Mouse (Mus musculus): ENCODE results near the gene Cers6. TPM values are rescaled to one million over a fixed set of nuclear protein-coding genes. Genes with fewer than 3 reads are reported as not detected.

Gene Cers6
- polyA plus RNA-seq (2014; fragmentation: Nextera tagmentation; extraction: Ambion mirVana), result 77.6 and 82.3 TPM in 2 replicates

GRCm38 (mm10) chr2:68860904-68861685, at the start of gene Cers6:
Cers6 (plus strand) TSS chr2:68861441.
- Histone ChIP-seq H3K4me2 (ENCODE audit: low read depth, low read length) (peak within 1 kb of the TSS; percentile 76), H3K9ac (replicated peaks; ENCODE audit: low read depth, low read length) (peak within 1 kb of the TSS; percentile 92), H3K4me1 (ENCODE audit: control insufficient read depth, insufficient read depth, low read length) (peaks cover 12% of the 10 kb centered on the region; the same call in 1 of the 2 replicates), H3K9me3 (ENCODE audit: control insufficient read depth, low read length) (no peaks in the 10 kb centered on the region), H3K36me3 (ENCODE audit: control insufficient read depth, insufficient read depth, low read length) (no peaks in the 10 kb centered on the region), H3K4me3 (ENCODE audit: low read depth, low read length) (peak within 1 kb of the TSS; percentile 92), H3K27me3 (ENCODE audit: control insufficient read depth, insufficient read depth, low read length) (no peaks in the 10 kb centered on the region), H3K27ac (ENCODE audit: low read depth, low read length) (peak within 1 kb of the TSS; percentile 87)
- ATAC-seq (ENCODE audit: low read depth), result peak; percentile 98
- WGBS, result under 1% methylated on average over 52 of the region's 53 CpGs

DNA sequence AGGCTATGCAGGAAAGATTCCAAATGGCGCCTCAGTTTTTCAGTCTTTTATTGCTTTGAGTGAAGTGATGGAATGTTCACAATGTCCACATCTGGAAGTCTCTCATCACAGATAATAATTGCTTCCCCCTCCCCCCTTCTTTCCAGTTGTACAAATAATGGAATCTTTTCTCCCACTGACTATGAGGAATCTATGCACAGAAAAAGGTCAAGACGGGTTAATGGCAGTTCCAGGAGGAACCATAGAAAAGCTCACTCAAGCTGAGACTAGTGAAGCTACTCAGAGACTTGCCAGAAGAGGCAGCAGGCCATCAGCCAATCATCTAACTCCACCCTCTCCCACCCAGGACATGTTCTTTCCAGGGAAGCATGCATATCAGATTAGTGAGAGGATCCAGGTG, 46.8 kb upstream of the Cers6 start:
- 61% methylated on average over 2 of the region's 2 CpGs for WGBS
- no peaks in the 10 kb centered on the region for H3K27me3 ChIP-seq (ENCODE audit: control insufficient read depth, insufficient read depth, low read length)

GRCm38 (mm10) chr2:68819040-68819439, 42.2 kb upstream of the Cers6 start:
- no peak for ATAC-seq (ENCODE audit: low read depth)
- Histone ChIP-seq H3K4me2 (ENCODE audit: low read depth, low read length) (no peak overlapping the region), H3K4me1 (ENCODE audit: control insufficient read depth, insufficient read depth, low read length) (no peaks in the 10 kb centered on the region), H3K27ac (ENCODE audit: low read depth, low read length) (no peak overlapping the region), H3K36me3 (ENCODE audit: control insufficient read depth, insufficient read depth, low read length) (no peaks in the 10 kb centered on the region), H3K27me3 (ENCODE audit: control insufficient read depth, insufficient read depth, low read length) (no peaks in the 10 kb centered on the region), H3K9ac (replicated peaks; ENCODE audit: low read depth, low read length) (no peak overlapping the region), H3K9me3 (ENCODE audit: control insufficient read depth, low read length) (no peaks in the 10 kb centered on the region), H3K4me3 (ENCODE audit: low read depth, low read length) (no peak overlapping the region)
- 79% methylated on average over 4 of the region's 4 CpGs for WGBS

More for the DNA sequence above, 46.8 kb upstream of the Cers6 start:
- Histone ChIP-seq H3K36me3 (ENCODE audit: control insufficient read depth, insufficient read depth, low read length) (no peaks in the 10 kb centered on the region), H3K4me3 (ENCODE audit: low read depth, low read length) (no peak overlapping the region), H3K4me2 (ENCODE audit: low read depth, low read length) (no peak overlapping the region), H3K27ac (ENCODE audit: low read depth, low read length) (no peak overlapping the region), H3K9ac (replicated peaks; ENCODE audit: low read depth, low read length) (no peak overlapping the region), H3K4me1 (ENCODE audit: control insufficient read depth, insufficient read depth, low read length) (no peaks in the 10 kb centered on the region), H3K9me3 (ENCODE audit: control insufficient read depth, low read length) (no peaks in the 10 kb centered on the region)
- no peak for ATAC-seq (ENCODE audit: low read depth)

DNA sequence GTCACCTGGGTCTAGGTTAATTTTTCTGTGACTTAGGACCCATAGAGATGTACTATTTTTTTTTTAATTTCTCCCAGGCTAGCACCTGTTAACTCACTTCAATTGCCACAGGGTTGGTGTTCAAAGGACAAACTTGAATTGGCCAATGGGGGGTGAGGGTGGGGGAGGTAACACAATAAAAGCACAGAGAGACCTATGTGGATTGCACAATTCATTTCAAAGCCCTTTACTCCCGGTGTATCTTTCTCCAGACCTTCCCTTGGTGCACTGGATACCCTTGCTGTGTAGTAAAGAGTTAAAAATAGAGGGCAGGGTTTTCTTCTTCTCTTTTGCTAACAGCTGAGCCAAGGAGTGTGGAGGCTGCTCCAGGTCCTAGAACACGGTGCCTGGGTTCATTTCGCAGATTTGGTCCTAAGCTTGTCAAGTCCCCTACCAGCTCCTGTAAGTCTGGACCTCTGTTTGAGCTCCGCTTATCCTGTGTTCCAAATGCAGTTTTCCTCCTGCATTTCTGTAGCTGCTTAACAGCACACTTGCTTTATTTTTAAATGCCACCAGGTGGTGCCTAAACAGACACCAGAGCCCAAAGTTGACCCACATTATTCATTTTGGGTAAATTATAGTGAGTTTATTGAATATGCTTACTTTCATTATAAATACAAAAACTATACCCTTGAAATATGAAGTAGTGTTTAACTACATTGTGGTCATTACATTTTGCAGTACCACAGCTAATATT, 38.9 kb upstream of the Cers6 start:
- no peak overlapping the region for H3K4me3 ChIP-seq (ENCODE audit: low read depth, low read length)
- H3K4me1 ChIP-seq (ENCODE audit: control insufficient read depth, insufficient read depth, low read length), result no peaks in the 10 kb centered on the region
- H3K9ac ChIP-seq (replicated peaks; ENCODE audit: low read depth, low read length), result no peak overlapping the region
- H3K27me3 ChIP-seq (ENCODE audit: control insufficient read depth, insufficient read depth, low read length), result no peaks in the 10 kb centered on the region
- 65% methylated on average over 4 of the region's 4 CpGs for WGBS
- H3K4me2 ChIP-seq (ENCODE audit: low read depth, low read length), result no peak overlapping the region
- no peak overlapping the region for H3K27ac ChIP-seq (ENCODE audit: low read depth, low read length)
- ATAC-seq (ENCODE audit: low read depth), result no peak
- H3K9me3 ChIP-seq (ENCODE audit: control insufficient read depth, low read length), result no peaks in the 10 kb centered on the region
- H3K36me3 ChIP-seq (ENCODE audit: control insufficient read depth, insufficient read depth, low read length), result no peaks in the 10 kb centered on the region

DNA sequence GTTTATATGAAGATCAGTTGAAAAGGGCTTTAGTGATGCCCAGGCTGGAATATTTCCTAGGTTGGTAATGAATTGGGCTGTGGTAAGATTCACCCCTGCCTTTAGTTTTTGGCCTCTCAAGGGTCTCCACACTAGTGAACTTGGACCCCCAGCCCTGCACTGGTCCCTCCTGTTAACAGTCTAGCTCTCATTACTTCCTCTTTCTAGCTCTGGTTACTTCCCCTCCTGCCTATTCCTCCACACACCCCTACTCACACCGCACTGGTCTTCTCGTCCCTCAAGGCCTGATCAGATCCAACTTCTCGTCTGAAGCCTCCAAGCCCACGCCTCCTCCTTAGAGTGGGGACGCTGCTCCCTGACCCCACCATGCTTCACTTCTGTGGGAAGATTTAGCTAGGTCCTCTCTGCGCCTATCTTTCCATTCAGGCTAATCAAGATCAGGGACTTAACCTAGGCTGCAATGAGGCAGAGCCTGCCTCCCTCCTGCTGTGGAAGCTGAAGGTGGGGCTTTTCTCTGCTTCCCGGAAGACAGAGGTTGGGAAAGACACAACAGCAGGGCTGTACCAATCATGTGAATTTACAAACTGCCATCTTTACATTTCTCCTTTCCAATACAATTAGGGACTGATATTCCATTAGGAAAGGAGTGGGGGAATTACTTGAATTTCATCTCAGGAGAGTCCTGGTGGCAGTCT, 35.8 kb upstream of the Cers6 start:
- no peaks in the 10 kb centered on the region for H3K36me3 ChIP-seq (ENCODE audit: control insufficient read depth, insufficient read depth, low read length)
- WGBS, result 76% methylated on average over 7 of the region's 7 CpGs
- H3K9ac ChIP-seq (replicated peaks; ENCODE audit: low read depth, low read length), result no peak overlapping the region
- H3K4me1 ChIP-seq (ENCODE audit: control insufficient read depth, insufficient read depth, low read length), result no peaks in the 10 kb centered on the region
- no peak overlapping the region for H3K27ac ChIP-seq (ENCODE audit: low read depth, low read length)
- no peaks in the 10 kb centered on the region for H3K27me3 ChIP-seq (ENCODE audit: control insufficient read depth, insufficient read depth, low read length)
- H3K4me3 ChIP-seq (ENCODE audit: low read depth, low read length), result no peak overlapping the region
- ATAC-seq (ENCODE audit: low read depth), result no peak
- H3K9me3 ChIP-seq (ENCODE audit: control insufficient read depth, low read length), result no peaks in the 10 kb centered on the region
- no peak overlapping the region for H3K4me2 ChIP-seq (ENCODE audit: low read depth, low read length)

DNA sequence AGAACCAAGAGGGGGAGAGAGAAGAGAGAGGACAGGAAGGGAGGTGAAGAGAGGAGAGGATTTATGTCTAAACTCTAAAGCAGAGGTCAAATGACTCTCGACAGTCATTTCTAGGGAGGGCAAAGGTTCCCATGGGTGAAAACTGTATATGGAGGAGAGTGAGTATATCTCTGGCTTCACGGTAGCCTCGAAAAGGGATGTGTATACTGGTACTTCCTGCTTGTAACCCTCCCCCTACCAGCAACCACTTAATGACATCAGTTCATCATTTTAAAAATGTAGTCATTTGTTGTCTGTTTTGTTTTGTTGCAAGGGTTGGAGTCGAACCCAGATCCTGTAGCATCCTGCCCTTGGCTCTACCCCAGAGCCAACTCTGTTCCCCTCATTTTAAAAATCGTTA, 17.9 kb upstream of the Cers6 start:
- no peak overlapping the region for H3K4me2 ChIP-seq (ENCODE audit: low read depth, low read length)
- H3K4me3 ChIP-seq (ENCODE audit: low read depth, low read length), result no peak overlapping the region
- H3K9ac ChIP-seq (replicated peaks; ENCODE audit: low read depth, low read length), result no peak overlapping the region
- no peaks in the 10 kb centered on the region for H3K36me3 ChIP-seq (ENCODE audit: control insufficient read depth, insufficient read depth, low read length)
- H3K4me1 ChIP-seq (ENCODE audit: control insufficient read depth, insufficient read depth, low read length), result no peaks in the 10 kb centered on the region
- ATAC-seq (ENCODE audit: low read depth), result no peak
- no peaks in the 10 kb centered on the region for H3K9me3 ChIP-seq (ENCODE audit: control insufficient read depth, low read length)
- H3K27ac ChIP-seq (ENCODE audit: low read depth, low read length), result no peak overlapping the region
- WGBS, result 90% methylated on average over 5 of the region's 5 CpGs
- no peaks in the 10 kb centered on the region for H3K27me3 ChIP-seq (ENCODE audit: control insufficient read depth, insufficient read depth, low read length)

GRCm38 (mm10) chr2:68844530-68844929, 16.7 kb upstream of the Cers6 start:
- Histone ChIP-seq H3K36me3 (ENCODE audit: control insufficient read depth, insufficient read depth, low read length) (no peaks in the 10 kb centered on the region), H3K9me3 (ENCODE audit: control insufficient read depth, low read length) (no peaks in the 10 kb centered on the region), H3K9ac (replicated peaks; ENCODE audit: low read depth, low read length) (no peak overlapping the region), H3K27me3 (ENCODE audit: control insufficient read depth, insufficient read depth, low read length) (no peaks in the 10 kb centered on the region), H3K4me3 (ENCODE audit: low read depth, low read length) (no peak overlapping the region), H3K4me2 (ENCODE audit: low read depth, low read length) (no peak overlapping the region), H3K27ac (ENCODE audit: low read depth, low read length) (no peak overlapping the region), H3K4me1 (ENCODE audit: control insufficient read depth, insufficient read depth, low read length) (no peaks in the 10 kb centered on the region)
- ATAC-seq (ENCODE audit: low read depth), result no peak
- WGBS, result 93% methylated on average over 2 of the region's 2 CpGs

DNA sequence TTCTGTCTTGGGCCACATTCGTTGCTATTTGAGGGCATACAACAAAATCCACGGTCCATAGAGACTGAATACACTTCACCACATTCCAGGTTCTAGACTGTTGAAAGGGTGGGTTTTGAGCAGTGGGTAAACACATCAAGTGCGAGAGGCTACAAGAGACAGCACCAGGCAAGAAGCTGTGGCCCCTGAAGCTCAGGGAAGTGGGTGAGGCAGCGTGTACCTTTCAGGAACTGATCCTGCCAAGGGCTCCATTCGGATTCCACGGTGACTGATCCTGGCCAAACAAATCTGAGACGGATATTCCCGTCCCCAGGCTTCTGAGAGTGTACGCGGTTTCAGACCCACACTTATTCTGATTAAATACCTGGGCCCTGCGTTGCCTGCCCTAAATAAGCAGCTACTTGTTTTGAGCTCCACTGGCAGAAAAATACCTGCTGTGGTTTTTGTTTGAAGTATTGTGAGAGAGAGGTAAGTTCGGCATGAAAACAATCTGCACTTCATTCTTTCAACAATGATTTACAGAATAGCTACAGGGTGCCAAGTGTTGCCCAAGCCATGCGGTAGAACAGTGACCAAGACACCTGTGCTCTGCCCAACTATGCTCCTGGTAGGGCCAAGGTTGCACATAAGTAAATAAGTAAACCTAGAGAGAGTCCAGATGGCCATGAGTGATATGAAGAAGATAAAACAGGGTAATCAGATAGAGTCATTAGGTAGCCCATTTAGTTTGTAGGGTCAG, 16.1 kb upstream of the Cers6 start:
- ATAC-seq (ENCODE audit: low read depth), result no peak
- H3K4me3 ChIP-seq (ENCODE audit: low read depth, low read length), result no peak overlapping the region
- no peak overlapping the region for H3K27ac ChIP-seq (ENCODE audit: low read depth, low read length)
- no peak overlapping the region for H3K9ac ChIP-seq (replicated peaks; ENCODE audit: low read depth, low read length)
- H3K4me1 ChIP-seq (ENCODE audit: control insufficient read depth, insufficient read depth, low read length), result no peaks in the 10 kb centered on the region
- H3K27me3 ChIP-seq (ENCODE audit: control insufficient read depth, insufficient read depth, low read length), result no peaks in the 10 kb centered on the region
- no peaks in the 10 kb centered on the region for H3K36me3 ChIP-seq (ENCODE audit: control insufficient read depth, insufficient read depth, low read length)
- WGBS, result 87% methylated on average over 13 of the region's 13 CpGs
- no peak overlapping the region for H3K4me2 ChIP-seq (ENCODE audit: low read depth, low read length)
- H3K9me3 ChIP-seq (ENCODE audit: control insufficient read depth, low read length), result no peaks in the 10 kb centered on the region
